Mouse (Mus musculus) thymus, adult 2 months (tissue): Measurements from ENCODE around the gene Phldb3.

ENCODE experiments used
- CTCF ChIP-seq: fragments of 200-500 bp; IDR thresholded peaks from 2 replicates; pipeline ENCODE4 v1.5.1; 2012; ENCODE audit warnings: mild to moderate bottlenecking, control low read depth, low read length, moderate library complexity, borderline replicate concordance; ENCODE audit not compliant: control insufficient read depth, poor library complexity, insufficient read depth; ENCODE audit errors: extremely low read depth
- POLR2A ChIP-seq: fragments of 200-500 bp; IDR thresholded peaks from 2 replicates; pipeline ENCODE4 v1.6.1; 2012; ENCODE audit warnings: mild to moderate bottlenecking, low read length, control low read depth, moderate library complexity; ENCODE audit not compliant: control insufficient read depth, poor library complexity, insufficient read depth; ENCODE audit errors: extremely low read depth

DNA sequence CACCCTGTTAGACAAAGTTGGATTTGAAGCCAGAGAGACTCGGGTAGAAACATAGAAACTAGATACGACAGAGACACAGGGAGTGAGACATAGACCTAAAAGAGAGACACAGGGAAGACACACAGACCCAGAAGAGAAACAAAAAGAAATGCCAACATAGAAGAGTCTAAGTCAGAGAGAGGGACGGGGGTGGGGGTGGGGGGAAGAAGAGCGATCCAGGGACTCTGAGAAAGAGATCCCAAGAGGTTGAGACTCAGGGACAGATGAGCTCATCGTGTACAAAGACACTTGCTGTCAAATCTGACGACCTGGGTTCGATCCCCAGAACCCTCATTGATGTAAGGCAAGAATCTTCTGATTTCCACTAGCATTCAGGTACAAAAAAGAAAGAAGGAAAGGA lies 1.1 kb downstream of the Phldb3 start:
- TF ChIP-seq CTCF: no peak
- TF ChIP-seq POLR2A: no peak
